Comparison of ENCODE assay signal across 9 mouse cellular contexts in the genomic region with DNA sequence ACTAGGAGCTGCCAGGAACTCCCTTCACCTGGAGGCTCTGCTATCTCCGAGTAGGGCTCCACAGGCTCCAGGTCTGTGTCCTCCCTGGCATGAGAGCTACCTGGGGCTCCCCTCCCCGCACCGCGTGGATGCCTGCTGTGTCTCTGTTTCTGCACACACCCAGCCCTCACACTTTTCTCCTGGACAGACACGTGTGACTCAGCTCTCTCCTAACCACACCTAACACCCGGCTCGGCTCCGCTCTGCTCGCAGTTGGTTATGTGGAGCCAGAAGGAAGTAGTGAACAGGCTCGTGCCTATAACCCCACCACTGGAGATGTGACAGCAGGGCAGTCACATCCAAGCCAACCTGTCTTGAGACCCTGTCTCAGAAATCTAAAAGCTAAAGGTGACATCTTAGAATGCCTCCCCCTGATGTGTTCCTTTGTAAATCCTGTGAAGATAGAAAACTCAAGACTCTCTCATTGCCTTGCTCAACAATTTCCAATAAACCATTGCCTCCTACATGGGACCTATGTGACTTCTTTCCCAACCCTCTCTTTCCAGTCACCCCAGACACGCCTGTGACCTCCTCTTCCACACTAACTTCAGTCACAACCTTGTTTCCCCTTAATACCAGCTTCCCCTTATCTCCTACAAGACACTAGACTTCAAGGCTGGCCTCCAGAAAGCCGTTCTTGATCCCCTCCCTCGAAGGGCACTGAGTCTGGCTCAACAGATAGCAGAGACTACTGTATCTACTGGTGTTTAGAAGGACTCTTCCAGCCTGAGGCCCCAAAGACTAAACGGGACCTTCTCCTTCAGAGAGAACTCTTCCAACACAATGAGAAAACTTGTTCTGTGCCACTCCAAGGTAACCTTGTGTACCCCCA. TPM values are rescaled to one million over a fixed set of nuclear protein-coding genes. Genes with fewer than 3 reads are reported as not detected.
DNase-seq lines count a peak whose midpoint lies in the region; ATAC-seq and TF ChIP-seq lines count a peak whose summit lies in the region.
"Had no signal": no experiment of that assay in that cellular context is flagged by ENCODE, and none has a peak within 500 bp of the region (broad histone marks: within the 10 kb centered on the region; RNA-seq: fewer than 3 reads in every experiment).

No protein-coding gene starts in this region.

- H3K27ac ChIP-seq in liver, embryonic 12.5 days = peak overlapping the region; percentile 94
- H3K27ac ChIP-seq in gastrocnemius, adult 2 months = no peak overlapping the region
- H3K27ac ChIP-seq: heart, embryonic 15.5 days had no signal

- DNase-seq in kidney, postnatal 10 days = peak; percentile 10
- DNase-seq in kidney, postnatal 4 days = no peak
- DNase-seq in A20 (ENCODE audit: low read depth, low spot score) = peak; percentile 27
- DNase-seq in brain, adult 2 months (ENCODE audit: low read depth, low spot score) = peak; percentile 67
- DNase-seq in Muller cell, postnatal 12 days (ENCODE audit: inconsistent ontology term) = no peak
- no peak for DNase-seq in gastrocnemius, adult 2 months

- no peak for TF ChIP-seq CTCF in gastrocnemius, adult 2 months (IDR thresholded peaks at IDR 0.05)

- peak overlapping the region; percentile 54 for H3K4me3 ChIP-seq in liver, embryonic 12.5 days
- H3K4me3 ChIP-seq in gastrocnemius, adult 2 months = no peak overlapping the region
- H3K4me3 ChIP-seq: heart, embryonic 15.5 days had no signal

- H3K36me3 ChIP-seq in liver, embryonic 12.5 days = peaks cover 30% of the 10 kb centered on the region

- peaks cover 80% of the 10 kb centered on the region for H3K27me3 ChIP-seq in liver, embryonic 12.5 days (replicated peaks)

- peak; percentile 89 for ATAC-seq in liver, embryonic 12.5 days
- no peak for ATAC-seq in monocyte, adult 5-6 weeks (replicated peaks; ENCODE audit: insufficient number of reproducible peaks, low FRiP score, low TSS enrichment, poor library complexity, severe bottlenecking)

- H3K9me3 ChIP-seq in liver, embryonic 12.5 days (replicated peaks) = no peaks in the 10 kb centered on the region
- H3K9me3 ChIP-seq: heart, embryonic 15.5 days had no signal

- H3K9ac ChIP-seq in liver, embryonic 12.5 days = peak overlapping the region; percentile 70
- H3K9ac ChIP-seq: heart, embryonic 15.5 days had no signal

- 10% methylated on average over 14 of the region's 14 CpGs for WGBS in liver, embryonic 12.5 days (ENCODE audit: insufficient replicate concordance)

- peak overlapping the region; percentile 91 for H3K4me2 ChIP-seq in liver, embryonic 12.5 days
- H3K4me2 ChIP-seq: heart, embryonic 15.5 days had no signal

- intact Hi-C loops in gastrocnemius, adult 2 months (cut with DNase I) = no loop called here

- H3K4me1 ChIP-seq in liver, embryonic 12.5 days = peaks cover 77% of the 10 kb centered on the region

RNA-seq across cellular contexts. Expression of gene Nfkb2, which starts 11.0 kb away (rescaled TPM):
- polyA plus RNA-seq in liver, embryonic 12.5 days (2016; fragmentation: Nextera tagmentation; extraction: Ambion mirVana) = 5.6 and 6.1 TPM in 2 replicates
- 48.8 to 62.5 TPM (median 55.3 TPM) in 3 replicates for total RNA-seq in monocyte, adult 5-6 weeks (2017)
- total RNA-seq in gastrocnemius, adult 2 months (2021) = 1 to 10 TPM; 8.2 to 8.5 TPM

RNA-seq across cellular contexts. Expression of gene Psd, which starts 11.8 kb away (rescaled TPM):
- polyA plus RNA-seq in liver, embryonic 12.5 days (2016; fragmentation: Nextera tagmentation; extraction: Ambion mirVana) = 10.7 and 11.3 TPM in 2 replicates
- total RNA-seq in monocyte, adult 5-6 weeks (2017) = 0.76 TPM in 1 of 3 replicates, not detected in the others
- under 1 TPM; 0.14 to 0.36 TPM for total RNA-seq in gastrocnemius, adult 2 months (2021)

RNA-seq across cellular contexts. Expression of gene Fbxl15, which starts 12.9 kb away (rescaled TPM):
- 13.4 and 13.5 TPM in 2 replicates for polyA plus RNA-seq in liver, embryonic 12.5 days (2016; fragmentation: Nextera tagmentation; extraction: Ambion mirVana)
- total RNA-seq in monocyte, adult 5-6 weeks (2017) = 1.2 to 3.0 TPM (median 2.2 TPM) in 3 replicates
- total RNA-seq in gastrocnemius, adult 2 months (2021) = 1 to 10 TPM; 2.9 to 3.8 TPM

RNA-seq across cellular contexts. Expression of gene Cuedc2, which starts 23.4 kb away (rescaled TPM):
- polyA plus RNA-seq in liver, embryonic 12.5 days (2016; fragmentation: Nextera tagmentation; extraction: Ambion mirVana) = 97.6 and 99.1 TPM in 2 replicates
- 43.0 to 58.3 TPM (median 56.0 TPM) in 3 replicates for total RNA-seq in monocyte, adult 5-6 weeks (2017)
- total RNA-seq in gastrocnemius, adult 2 months (2021) = 10 to 100 TPM; 58.2 to 67.6 TPM

RNA-seq across cellular contexts. Expression of gene Mfsd13a, which starts 25.8 kb away (rescaled TPM):
- 13.2 and 14.5 TPM in 2 replicates for polyA plus RNA-seq in liver, embryonic 12.5 days (2016; fragmentation: Nextera tagmentation; extraction: Ambion mirVana)
- 0.57 to 2.9 TPM (median 0.75 TPM) in 3 replicates for total RNA-seq in monocyte, adult 5-6 weeks (2017)
- 1 to 10 TPM in 1 of 2 experiments, under 1 TPM in 1; 0.82 to 1.2 TPM for total RNA-seq in gastrocnemius, adult 2 months (2021)

Comparison
In these comparisons a context has a peak if more than half of its experiments do, and no peak if none do; other contexts are left out.
1. DNase-seq: peak in kidney, postnatal 10 days (single experiment), A20 (single experiment) and brain, adult 2 months (single experiment); none in kidney, postnatal 4 days (0 of 2), Muller cell, postnatal 12 days (single experiment) and gastrocnemius, adult 2 months (single experiment).